Mouse (Mus musculus) hindbrain, embryonic 16.5 days (tissue): Measurements from ENCODE around the gene Tmem223. TPM values are rescaled to one million over a fixed set of nuclear protein-coding genes. Genes with fewer than 3 reads are reported as not detected.
A peak's percentile ranks its signal among the peaks of the same experiment; 100 is the strongest.

Experiments
- ATAC-seq: fragments of 200-750 bp; cut with Nextera tagmentation; 2 replicates; pipeline ENCODE4 v1.8.0; 2017; ENCODE audit warnings: moderate TSS enrichment, moderate library complexity
- H3K27ac ChIP-seq: fragments of 300-500 bp; sonication (generic); 2 replicates; pipeline ENCODE4 v1.5.1; 2014; ENCODE audit warnings: low read depth, mild to moderate bottlenecking, control low read depth, low read length, moderate library complexity
- H3K27me3 ChIP-seq: fragments of 300-500 bp; sonication (generic); replicated peaks from 2 replicates; pipeline ENCODE4 v1.6.1; 2014; ENCODE audit warnings: low read length; ENCODE audit not compliant: control insufficient read depth, insufficient read depth
- H3K36me3 ChIP-seq: fragments of 300-500 bp; sonication (generic); 2 replicates; pipeline ENCODE4 v1.6.1; 2014; ENCODE audit warnings: mild to moderate bottlenecking, low read length, moderate library complexity, mixed read lengths; ENCODE audit not compliant: control insufficient read depth, insufficient read depth
- H3K4me1 ChIP-seq: fragments of 300-500 bp; sonication (generic); 2 replicates; pipeline ENCODE4 v1.6.1; 2014; ENCODE audit warnings: low read depth, low read length; ENCODE audit not compliant: control insufficient read depth, insufficient read depth
- H3K4me2 ChIP-seq: fragments of 300-500 bp; sonication (generic); 2 replicates; pipeline ENCODE4 v1.6.1; 2014; ENCODE audit warnings: mild to moderate bottlenecking, low read length, control low read depth, moderate library complexity
- H3K4me3 ChIP-seq: fragments of 300-500 bp; sonication (generic); 2 replicates; pipeline ENCODE4 v1.5.1; 2014; ENCODE audit warnings: mild to moderate bottlenecking, low read length, control low read depth, moderate library complexity
- H3K9ac ChIP-seq: fragments of 300-500 bp; sonication (generic); 2 replicates; pipeline ENCODE4 v1.6.1; 2014; ENCODE audit warnings: low read depth, mild to moderate bottlenecking, control low read depth, low read length, moderate library complexity
- H3K9me3 ChIP-seq: fragments of 300-500 bp; sonication (generic); 2 replicates; pipeline ENCODE4 v1.6.1; 2014; ENCODE audit warnings: mild to moderate bottlenecking, low read length, moderate library complexity; ENCODE audit not compliant: control insufficient read depth
- WGBS: fragments of 180-500 bp; shearing (Covaris S2); extraction: QIAGEN DNeasy Blood & Tissue Kit; methylation state at CpG from one replicate; pipeline ENCODE4 v1.1.7; 2014; 5-methylcytosine and 5-hydroxymethylcytosine counted together
- polyA plus RNA-seq: library from polyadenylated mRNA; unstranded; fragments of >200 nt; fragmentation: Nextera tagmentation; extraction: Ambion mirVana; gene quantifications from 2 replicates; pipeline ENCODE4 v1.2.1, GENCODE M21; 2015

The Tmem223 gene
- polyA plus RNA-seq, result 200 and 220 TPM in 2 replicates

DNA sequence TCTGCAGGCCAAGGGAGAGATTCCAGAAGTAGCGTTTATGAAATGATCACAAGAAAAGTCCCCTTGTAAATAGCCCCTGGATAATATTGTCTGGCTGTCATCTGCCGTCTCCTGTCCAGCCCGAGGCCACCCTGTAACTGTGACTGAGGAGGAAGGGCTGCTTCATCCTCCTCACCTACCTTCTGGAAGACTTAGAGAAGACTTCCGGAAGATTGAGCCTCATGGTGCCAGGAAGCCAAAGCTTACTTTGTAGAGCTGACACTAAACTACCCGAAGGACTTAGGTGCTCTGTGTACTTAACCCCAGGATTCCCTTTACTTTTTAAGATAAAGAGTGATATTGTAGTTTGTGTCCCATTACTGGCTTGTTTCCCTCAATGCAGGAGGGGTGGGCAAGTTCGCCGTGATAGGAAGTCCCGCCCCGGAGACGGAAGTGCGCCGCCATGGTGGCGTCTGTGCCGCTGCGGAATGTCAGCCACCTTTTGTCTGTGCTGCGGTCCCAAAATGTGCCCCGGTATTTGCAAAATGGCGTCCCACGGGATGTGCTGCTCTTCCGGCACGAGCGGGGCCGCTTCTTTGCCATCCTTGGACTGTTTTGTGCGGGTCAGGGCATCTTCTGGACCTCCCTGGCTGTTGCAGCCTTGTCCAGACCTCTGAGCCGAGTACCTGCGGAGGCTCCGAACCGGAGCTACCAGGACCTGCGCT is at the start of gene Tmem223:
Gene Tmem223, plus strand, starts transcription at position 430 of the 704 bp plus-strand sequence.
- H3K9me3 ChIP-seq, result no peaks in the 10 kb centered on the region
- peaks cover 29% of the 10 kb centered on the region for H3K4me1 ChIP-seq
- peak within 1 kb of the TSS; percentile 65 for H3K4me2 ChIP-seq
- 15% methylated on average over 29 of the region's 29 CpGs for WGBS
- ATAC-seq, result peak; percentile 58
- peak within 1 kb of the TSS; percentile 80 for H3K9ac ChIP-seq
- peaks cover 46% of the 10 kb centered on the region for H3K36me3 ChIP-seq
- peak within 1 kb of the TSS; percentile 82 for H3K27ac ChIP-seq
- H3K4me3 ChIP-seq, result peak within 1 kb of the TSS; percentile 60
- no peaks in the 10 kb centered on the region for H3K27me3 ChIP-seq

DNA sequence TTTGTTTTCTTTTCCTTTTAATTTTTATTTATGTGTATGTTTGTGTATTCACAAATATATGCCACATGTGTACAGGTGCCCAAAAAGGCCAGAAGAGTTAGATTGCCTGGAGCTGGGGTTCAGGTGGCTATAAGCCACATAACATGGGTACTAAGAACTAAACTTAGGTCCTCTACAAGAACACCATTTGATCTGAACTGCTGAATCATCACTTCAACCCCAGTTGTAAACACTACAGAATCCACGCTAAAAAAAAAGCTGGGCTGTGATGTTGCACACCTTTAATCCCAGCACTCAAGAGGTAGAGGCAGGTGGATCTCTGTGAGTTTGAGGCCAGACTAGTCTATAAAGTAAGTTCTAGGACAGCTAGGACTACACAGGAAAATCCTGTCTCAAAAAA is 49.4 kb upstream of the Tmem223 start:
- Histone ChIP-seq H3K36me3 (peaks cover 18% of the 10 kb centered on the region), H3K4me3 (peak overlapping the region; percentile 84), H3K4me1 (peaks cover 31% of the 10 kb centered on the region), H3K27ac (no peak overlapping the region), H3K4me2 (peak overlapping the region; percentile 58), H3K9me3 (no peaks in the 10 kb centered on the region), H3K9ac (peak overlapping the region; percentile 43), H3K27me3 (no peaks in the 10 kb centered on the region)
- no peak for ATAC-seq
- WGBS, result 85% methylated on average over 1 of the region's 1 CpGs

GRCm38 (mm10) chr19:8722021-8722420 is 48.8 kb upstream of the Tmem223 start:
- H3K9ac ChIP-seq, result peak overlapping the region; percentile 91
- H3K27ac ChIP-seq, result 0 out of 2 replicates have a peak overlapping the region, but pooled peaks have one; percentile 39
- H3K4me3 ChIP-seq, result peak overlapping the region; percentile 84
- no peaks in the 10 kb centered on the region for H3K27me3 ChIP-seq
- H3K4me1 ChIP-seq, result peaks cover 31% of the 10 kb centered on the region
- H3K9me3 ChIP-seq, result no peaks in the 10 kb centered on the region
- 60% methylated on average over 4 of the region's 4 CpGs for WGBS
- H3K4me2 ChIP-seq, result peak overlapping the region; percentile 58
- no peak for ATAC-seq
- H3K36me3 ChIP-seq, result peaks cover 22% of the 10 kb centered on the region

- peak; percentile 9 for ATAC-seq
- peaks cover 22% of the 10 kb centered on the region for H3K36me3 ChIP-seq
- WGBS, result 2% methylated on average over 5 of the region's 5 CpGs
- H3K9me3 ChIP-seq, result no peaks in the 10 kb centered on the region
- peak overlapping the region; percentile 84 for H3K4me3 ChIP-seq
- no peaks in the 10 kb centered on the region for H3K27me3 ChIP-seq
- peaks cover 31% of the 10 kb centered on the region for H3K4me1 ChIP-seq
- H3K4me2 ChIP-seq, result peak overlapping the region; percentile 58
- H3K9ac ChIP-seq, result peak overlapping the region; percentile 91
- H3K27ac ChIP-seq, result peak overlapping the region; percentile 95
Measured at GRCm38 (mm10) chr19:8722559-8722906, 48.3 kb upstream of the Tmem223 start.

DNA sequence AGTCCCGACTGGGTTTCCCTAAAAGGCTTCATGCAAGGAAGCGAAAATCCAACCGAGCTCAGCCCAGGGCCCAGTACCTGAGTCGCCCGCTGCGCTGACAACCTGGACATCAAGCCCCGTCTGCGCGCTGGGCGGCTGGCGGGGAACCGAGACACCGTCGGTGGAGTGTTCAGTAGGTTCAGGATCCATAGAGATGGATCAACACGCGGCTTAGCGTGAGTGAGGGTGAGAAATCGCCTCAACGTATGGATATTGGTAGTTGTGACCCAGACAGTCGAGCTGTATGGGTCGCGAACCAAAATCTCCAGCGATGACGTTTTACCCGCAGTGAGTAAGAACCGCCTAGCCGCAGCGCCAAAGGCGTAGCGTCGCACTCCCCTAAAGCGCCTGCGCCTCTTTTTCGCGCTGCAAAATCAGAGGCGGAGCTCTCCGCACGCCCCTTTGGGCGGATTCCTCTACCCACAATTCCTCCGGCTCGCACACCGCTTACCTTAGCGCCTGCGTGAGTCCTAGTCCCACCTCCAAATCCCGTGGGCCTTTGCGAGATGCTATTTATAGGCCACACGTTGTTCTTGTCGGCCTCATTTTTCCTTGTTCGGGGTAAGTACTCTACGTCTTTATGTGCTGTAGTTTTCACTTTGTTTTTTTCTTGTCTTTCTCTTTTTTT is 47.8 kb upstream of the Tmem223 start, which contains the start of gene Slc3a2:
Gene Slc3a2, minus strand, starts transcription at position 463 of the 667 bp plus-strand sequence.
- WGBS, result under 1% methylated on average over 50 of the region's 50 CpGs
- peak; percentile 97 for ATAC-seq
- peaks cover 31% of the 10 kb centered on the region for H3K4me1 ChIP-seq

DNA sequence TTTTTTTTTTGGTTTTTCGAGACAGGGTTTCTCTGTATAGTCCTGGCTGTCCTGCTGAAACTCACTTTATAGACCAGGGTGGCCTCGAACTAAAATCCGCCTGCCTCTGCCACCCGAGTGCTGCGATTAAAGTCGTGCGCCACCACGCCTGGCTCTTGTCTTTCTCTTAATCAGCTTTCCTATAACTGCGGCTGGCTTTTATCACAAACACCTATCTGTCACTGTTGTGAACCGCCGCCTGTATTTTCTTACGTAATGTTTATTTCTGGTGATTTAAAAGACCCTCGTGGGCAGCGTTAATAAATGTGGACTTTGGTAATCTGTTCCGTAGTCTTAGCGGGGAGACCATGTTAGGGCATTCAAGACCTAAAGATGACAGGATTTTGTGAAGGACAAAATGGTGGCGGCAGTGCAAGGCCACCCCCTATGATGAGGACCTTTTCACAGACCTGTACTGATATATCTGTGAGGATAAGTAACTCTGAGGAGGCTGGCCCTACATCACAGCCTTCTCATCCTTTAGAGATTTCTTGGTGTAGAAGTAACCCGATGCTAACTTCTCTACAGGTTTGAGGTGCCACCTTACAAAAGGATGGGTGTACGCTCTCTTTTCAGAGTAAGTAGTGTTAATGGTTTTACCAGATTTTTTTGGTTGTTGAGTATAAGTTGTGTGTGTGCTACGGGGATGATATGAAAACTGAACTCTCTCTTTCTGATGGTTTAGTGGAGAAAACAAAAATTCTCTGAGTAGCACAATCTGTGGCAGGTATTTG is 47.0 kb upstream of the Tmem223 start:
- peaks cover 22% of the 10 kb centered on the region for H3K36me3 ChIP-seq
- peak overlapping the region; percentile 64 for H3K4me2 ChIP-seq
- WGBS, result under 1% methylated on average over 20 of the region's 20 CpGs
- H3K27ac ChIP-seq, result peak overlapping the region; percentile 76
- H3K9ac ChIP-seq, result peak overlapping the region; percentile 85
- H3K9me3 ChIP-seq, result no peaks in the 10 kb centered on the region
- no peak for ATAC-seq
- H3K27me3 ChIP-seq, result no peaks in the 10 kb centered on the region
- peaks cover 31% of the 10 kb centered on the region for H3K4me1 ChIP-seq
- peak overlapping the region; percentile 84 for H3K4me3 ChIP-seq

More for the DNA sequence above, 47.8 kb upstream of the Tmem223 start, which contains the start of gene Slc3a2:
- peak within 1 kb of the TSS; percentile 84 for H3K4me3 ChIP-seq
- H3K4me2 ChIP-seq, result peak within 1 kb of the TSS; percentile 64
- peak within 1 kb of the TSS; percentile 91 for H3K9ac ChIP-seq
- H3K9me3 ChIP-seq, result no peaks in the 10 kb centered on the region
- no peaks in the 10 kb centered on the region for H3K27me3 ChIP-seq
- H3K36me3 ChIP-seq, result peaks cover 22% of the 10 kb centered on the region
- peak within 1 kb of the TSS; percentile 95 for H3K27ac ChIP-seq

- H3K27me3 ChIP-seq, result no peaks in the 10 kb centered on the region
- H3K9me3 ChIP-seq, result no peaks in the 10 kb centered on the region
- H3K9ac ChIP-seq, result peak overlapping the region; percentile 85
- peak overlapping the region; percentile 84 for H3K4me3 ChIP-seq
- H3K36me3 ChIP-seq, result peaks cover 22% of the 10 kb centered on the region
- no peak for ATAC-seq
- 0% methylated on average over 2 of the region's 2 CpGs for WGBS
- peaks cover 31% of the 10 kb centered on the region for H3K4me1 ChIP-seq
- H3K27ac ChIP-seq, result no peak overlapping the region
- H3K4me2 ChIP-seq, result peak overlapping the region; percentile 64
Measured at GRCm38 (mm10) chr19:8724392-8724791, 46.4 kb upstream of the Tmem223 start.

DNA sequence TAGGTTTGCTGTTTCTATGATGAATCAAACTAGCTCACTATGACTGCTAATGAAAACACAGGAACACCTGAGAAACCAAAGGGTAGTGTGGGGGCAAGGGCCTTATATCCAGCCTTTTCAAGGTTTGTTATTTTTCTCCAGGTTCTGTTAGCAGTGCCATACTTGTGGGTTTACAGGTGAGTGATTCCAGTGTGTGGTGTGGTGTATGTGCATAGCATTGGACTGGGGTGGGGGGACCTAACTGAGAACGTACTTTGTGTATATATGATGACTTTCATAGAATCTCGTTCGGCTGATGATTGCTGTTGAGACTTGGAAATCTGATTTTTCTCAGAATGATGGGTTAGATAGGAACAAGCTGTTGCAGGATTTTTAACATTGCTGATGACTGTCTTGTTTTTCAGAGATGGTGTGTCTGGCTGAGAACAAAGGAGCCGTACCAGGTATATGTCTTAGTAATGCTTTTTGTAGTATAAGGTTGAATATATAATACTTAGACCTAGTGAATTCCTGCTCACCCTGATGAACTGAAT is 45.6 kb upstream of the Tmem223 start:
- Histone ChIP-seq H3K4me1 (peaks cover 31% of the 10 kb centered on the region), H3K9ac (peak overlapping the region; percentile 28; the same call in 1 of the 2 replicates), H3K4me3 (peak overlapping the region; percentile 84; the same call in 1 of the 2 replicates), H3K27me3 (no peaks in the 10 kb centered on the region), H3K27ac (no peak overlapping the region), H3K9me3 (no peaks in the 10 kb centered on the region), H3K4me2 (peak overlapping the region; percentile 64), H3K36me3 (peaks cover 20% of the 10 kb centered on the region)
- no peak for ATAC-seq
- 52% methylated on average over 4 of the region's 4 CpGs for WGBS
